Mouse (Mus musculus): Measurements from ENCODE around the gene Gm20661.
"Not testable (repeated sequence)": the region's sequence is repeated elsewhere in the genome, so short reads cannot be mapped to it uniquely, and the experiment has no call there.

GRCm38 (mm10) chr9:108013577-108013976 lies 30.7 kb downstream of the Gm20661 start:
- TF ChIP-seq FOSL1 (IDR thresholded peaks at IDR 0.05; ENCODE audit: insufficient read depth, low read length, poor library complexity, severe bottlenecking); CTCF (IDR thresholded peaks at IDR 0.05; ENCODE audit: control insufficient read depth, insufficient read depth, insufficient read length); MAX (IDR thresholded peaks at IDR 0.05); MYOG (IDR thresholded peaks at IDR 0.05; ENCODE audit: control insufficient read depth, extremely low read depth, insufficient read length): not testable (repeated sequence)
